Mouse (Mus musculus) c-Kit-positive CD71-positive TER-119-positive erythroid progenitor cells, embryonic 14.5 days (primary cell): ENCODE data around the gene Ache.
A peak's percentile ranks its signal among the peaks of the same experiment; 100 is the strongest.

Experiments used
- DNase-seq: peaks from one replicate; pipeline ENCODE4 v3.0.0-alpha.2; 2013; ENCODE audit warnings: low spot score

Ache gene

DNA sequence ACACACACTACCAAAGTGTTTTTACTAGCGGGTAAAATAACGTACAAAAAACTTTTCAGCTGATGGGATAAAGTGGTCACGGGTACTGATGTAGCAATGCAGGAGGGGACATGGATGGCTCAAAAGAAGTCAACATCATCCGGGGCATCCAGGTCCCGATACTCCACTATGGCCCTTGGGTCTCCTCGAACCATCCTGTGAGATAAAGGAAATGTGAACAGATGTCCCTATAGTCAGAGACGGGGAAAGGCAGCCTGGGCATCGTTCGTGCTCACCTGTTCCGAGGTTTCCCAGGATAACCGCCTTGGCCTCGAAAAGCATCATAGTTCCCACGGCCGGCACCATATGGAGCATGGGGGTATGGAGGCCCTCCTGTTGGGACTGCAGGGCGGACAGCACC is 8.4 kb downstream of the Ache start:
- DNase-seq: no peak

DNA sequence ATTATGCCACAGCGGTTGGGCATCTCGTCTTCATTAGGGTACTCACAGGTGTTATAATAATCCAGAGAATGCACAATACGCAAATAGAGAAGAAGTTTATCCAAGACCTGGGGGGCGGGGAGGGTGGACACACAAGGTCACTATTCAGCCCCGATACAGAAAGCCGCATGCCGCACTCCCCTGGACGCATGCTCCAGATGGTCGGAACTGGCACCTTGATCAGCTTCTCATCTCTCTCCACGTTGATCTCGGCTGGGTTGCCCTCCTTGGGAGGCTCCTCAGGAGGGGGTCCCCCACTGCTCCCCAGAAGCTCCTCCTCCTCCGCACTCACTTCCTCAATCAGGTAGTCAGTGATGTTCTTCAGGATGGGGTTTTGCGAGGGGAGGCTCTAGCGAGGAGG is 9.8 kb downstream of the Ache start:
- no peak for DNase-seq

DNA sequence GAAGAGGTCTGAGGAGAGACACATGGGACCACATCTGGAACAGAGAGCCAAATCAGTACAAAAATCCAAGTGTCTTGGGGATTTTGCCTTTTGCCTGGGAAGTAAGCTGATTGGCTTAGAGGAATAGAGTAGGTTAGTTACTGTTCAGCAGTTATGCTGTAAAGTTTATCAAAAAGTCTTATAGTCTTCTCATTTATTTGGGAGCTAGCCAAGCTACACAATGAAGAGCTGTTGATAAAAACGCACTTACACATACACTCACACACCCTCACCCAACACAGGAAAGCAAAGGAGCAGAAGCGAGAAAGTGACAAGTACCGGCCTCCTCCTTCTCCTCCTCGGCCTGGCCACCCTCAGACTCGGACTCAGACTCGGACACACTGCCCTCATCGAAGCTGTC is 11.9 kb downstream of the Ache start:
- DNase-seq: no peak

DNA sequence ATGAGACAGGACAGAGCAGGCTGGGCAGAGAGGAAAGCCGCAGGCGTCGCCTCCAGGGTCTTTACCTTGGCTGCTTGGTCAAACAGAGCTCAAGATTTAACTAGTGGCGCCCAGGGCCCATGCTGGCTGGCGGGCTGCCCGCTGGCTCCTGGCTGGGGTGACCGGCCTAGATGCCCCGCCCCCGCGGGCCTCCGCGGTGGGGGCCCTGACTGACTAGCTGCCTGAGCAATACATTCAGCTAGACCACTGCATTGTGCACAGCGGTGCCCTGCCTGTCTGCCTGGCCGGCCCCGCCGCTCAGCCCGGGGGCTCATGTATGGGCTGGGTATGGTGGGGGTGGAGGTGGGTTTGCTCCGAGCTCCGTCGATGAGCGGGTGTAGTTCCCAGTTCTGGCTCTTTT is 13.9 kb downstream of the Ache start:
- no peak for DNase-seq

DNA sequence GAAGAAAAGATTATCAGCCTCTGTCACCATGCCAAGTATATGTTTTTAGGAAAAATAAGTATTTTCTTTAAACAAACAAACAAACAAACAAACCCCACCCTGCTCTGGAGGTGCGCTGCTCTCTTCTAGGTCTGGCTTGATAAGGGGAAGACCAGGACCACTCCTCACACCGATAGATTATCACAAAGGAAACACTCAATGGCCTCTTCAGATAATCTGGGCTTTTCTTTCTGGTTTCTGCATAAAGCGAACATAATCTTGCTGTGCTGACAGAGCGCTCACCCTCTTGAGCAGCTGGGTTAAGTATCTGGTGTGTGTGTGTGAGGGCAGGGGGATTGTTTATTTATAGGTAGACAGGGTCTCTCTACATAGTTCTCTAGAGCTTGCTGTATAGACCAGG is 16.3 kb downstream of the Ache start:
- DNase-seq: no peak

DNA sequence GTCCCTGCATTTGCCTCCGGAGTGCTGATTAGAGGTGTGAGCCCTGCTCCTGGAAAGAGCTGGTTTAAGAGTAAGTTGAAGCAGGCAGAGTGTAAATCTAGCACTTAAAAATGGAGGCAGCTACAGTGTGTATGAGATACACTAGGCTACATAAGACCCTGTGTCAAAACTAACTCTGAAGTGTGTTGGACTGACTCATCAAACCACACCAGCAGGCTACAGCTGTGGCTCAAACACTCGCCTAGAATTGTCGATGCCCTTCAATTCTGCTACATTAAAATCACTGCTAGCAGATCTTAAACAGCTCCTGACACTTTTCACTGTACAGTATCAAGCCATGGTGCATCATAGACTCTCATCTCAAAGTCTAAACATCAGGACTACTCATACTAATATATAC is 16.8 kb downstream of the Ache start:
- DNase-seq: no peak

DNA sequence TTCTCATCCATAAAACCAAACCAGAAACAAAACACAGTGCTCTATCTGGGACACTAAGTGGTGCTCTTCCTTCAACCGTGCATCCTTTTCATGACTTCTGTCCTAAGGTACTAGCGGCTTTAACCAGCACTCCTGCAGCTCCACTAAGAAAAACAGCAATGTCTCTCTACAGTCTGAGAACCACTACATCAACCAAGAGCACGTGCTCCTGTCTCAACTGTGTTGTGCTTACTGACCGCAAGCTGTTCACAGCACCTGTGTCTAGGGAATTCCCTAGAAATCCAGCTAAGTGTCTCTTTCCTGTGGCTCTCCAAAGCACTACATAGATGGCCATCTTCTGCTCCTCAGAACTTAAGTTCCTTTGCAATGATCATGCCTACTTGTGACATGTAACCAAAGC is 17.5 kb downstream of the Ache start:
- no peak for DNase-seq

DNA sequence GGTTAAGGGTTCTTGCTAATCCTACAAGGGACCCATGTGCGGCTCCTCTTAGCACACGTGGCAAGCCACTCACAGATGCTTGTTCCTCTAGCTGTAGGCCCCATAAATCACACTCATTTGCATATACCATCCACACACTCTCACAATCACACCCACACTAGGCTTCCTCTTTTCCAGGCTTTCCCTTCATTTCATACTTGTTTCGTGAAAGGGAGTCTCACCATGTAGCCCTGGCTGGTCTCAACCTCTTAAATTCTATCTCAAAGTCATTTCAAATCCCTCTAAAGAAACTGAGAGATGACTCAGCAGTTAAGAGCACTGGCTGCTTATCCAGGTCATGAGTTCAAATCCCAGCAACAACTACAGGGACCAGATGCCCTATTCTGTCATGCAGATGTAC is 18.5 kb downstream of the Ache start:
- no peak for DNase-seq

DNA sequence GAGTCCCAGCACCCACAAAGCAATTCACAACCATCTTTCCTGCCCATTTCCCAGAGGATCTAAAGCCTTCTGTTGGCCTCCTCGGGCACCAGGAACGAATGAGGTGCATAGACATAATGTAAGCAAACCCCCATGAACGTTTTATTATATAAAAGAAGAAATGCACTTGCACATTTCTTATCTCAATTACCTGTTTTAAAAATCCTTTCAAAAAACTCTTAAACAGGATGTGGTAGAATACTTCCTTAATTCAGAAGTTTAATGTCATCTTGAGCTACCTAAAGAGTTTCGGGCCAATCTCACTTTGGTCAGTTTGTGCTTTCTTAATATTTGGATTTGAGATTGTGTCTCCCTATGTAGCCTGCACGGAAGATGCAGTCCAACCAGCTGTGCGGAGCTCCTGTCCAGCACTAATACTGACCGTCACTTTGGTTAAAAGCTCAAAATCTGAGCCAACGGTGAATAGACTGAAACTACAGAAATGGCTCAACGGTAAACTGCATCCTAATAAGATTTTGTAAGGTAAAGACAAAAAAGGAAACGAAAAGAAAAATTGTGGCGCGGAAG is 19.2 kb downstream of the Ache start:
- no peak for DNase-seq

DNA sequence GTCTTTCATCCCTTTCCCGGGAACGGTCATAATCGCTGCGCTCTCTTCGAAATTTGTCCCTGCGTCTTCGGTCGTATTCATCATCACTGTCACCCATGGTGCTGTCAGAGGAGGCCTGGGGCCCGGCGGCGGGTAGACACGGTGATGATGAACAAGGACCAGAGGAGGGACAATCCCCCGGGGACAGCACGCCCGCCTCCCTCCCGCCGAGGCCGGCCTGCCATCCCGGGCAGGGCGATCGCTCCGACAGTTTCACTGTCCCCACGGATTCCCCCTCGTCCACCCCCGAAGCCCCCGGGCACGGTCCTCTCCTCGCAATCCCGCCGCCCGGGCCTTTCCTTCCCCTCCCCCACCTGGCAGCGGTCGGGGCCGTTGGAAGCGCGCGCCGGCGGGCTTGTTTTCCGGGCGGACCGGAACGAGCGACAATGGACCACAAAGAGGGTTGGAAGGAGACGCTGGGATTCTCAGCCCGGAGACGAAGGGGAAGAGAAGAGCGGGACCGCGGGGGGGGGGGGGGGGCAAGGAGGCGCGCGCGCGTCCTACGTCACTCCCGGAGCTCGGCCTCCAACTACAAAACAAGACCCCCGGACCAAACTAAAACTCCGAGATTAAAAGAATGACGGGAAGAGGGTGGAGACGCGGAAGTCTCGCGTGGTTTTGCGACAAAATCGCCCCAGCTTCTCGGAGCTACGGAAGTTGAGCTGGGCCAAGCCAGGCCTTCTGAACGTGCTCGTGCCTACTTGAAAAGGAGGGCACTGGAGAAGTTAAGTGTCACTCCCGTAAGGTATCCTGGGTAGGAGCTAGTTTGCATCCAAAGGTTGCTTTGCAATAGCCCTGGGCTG is 20.0 kb downstream of the Ache start, which contains the start of gene Srrt:
Gene Srrt, minus strand, starts transcription at position 604 of the 842 bp plus-strand sequence.
- DNase-seq: peak; percentile 91

DNA sequence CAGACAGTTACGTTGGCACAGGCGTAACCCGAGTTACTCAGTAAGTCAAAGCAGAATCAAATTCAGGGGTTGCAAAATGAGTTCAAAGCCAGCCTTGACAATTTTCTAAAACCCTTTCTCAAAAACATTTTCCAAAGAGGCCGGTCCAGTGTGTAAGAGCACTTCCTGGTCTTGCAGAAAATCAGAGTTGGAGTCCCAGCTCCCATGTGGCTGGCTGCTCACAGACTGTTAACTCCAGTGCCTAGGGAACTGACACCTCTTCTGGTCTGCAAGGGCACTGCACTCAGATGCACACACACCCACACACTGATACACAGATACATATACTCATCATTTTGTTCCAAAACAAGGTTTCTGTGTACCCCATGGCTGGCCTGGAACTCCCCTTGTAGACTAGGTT is 21.0 kb downstream of the Ache start:
- DNase-seq: no peak

DNA sequence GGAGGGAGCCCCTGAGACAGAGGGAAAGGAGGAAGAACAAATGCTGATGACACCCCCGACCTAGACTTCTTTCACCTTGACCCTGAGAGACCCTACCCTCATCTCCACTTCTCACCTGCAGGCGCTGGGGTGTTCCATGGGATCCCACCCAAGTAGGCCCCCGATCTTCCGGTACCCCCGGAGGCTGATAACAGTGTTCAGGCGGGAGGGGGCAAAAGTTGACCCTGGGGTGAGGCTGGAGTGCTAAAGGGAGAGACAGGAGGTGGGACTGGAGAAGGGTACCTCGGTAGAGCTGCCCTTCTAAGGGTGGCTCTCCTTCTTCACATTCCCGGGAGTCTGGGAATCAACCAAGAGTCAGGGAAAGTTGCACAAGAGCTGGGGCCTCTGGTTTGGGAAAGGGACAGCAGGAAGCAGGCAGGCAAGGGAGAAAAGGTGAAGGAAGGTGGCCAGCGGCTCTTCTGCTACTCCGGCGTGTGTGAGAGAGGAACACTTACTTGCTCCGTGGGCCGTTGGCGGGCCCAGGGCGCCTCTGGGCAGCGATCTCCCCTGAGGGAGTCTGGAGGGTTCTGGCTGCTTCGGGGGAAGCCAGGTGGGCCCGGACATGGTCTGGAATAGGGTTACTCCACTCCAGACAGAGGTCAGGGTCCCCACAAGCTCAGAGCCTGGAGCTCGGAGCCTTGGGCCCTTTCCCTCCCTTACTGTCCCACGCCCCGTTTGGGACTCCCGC is 26.3 kb downstream of the Ache start:
- no peak for DNase-seq

DNA sequence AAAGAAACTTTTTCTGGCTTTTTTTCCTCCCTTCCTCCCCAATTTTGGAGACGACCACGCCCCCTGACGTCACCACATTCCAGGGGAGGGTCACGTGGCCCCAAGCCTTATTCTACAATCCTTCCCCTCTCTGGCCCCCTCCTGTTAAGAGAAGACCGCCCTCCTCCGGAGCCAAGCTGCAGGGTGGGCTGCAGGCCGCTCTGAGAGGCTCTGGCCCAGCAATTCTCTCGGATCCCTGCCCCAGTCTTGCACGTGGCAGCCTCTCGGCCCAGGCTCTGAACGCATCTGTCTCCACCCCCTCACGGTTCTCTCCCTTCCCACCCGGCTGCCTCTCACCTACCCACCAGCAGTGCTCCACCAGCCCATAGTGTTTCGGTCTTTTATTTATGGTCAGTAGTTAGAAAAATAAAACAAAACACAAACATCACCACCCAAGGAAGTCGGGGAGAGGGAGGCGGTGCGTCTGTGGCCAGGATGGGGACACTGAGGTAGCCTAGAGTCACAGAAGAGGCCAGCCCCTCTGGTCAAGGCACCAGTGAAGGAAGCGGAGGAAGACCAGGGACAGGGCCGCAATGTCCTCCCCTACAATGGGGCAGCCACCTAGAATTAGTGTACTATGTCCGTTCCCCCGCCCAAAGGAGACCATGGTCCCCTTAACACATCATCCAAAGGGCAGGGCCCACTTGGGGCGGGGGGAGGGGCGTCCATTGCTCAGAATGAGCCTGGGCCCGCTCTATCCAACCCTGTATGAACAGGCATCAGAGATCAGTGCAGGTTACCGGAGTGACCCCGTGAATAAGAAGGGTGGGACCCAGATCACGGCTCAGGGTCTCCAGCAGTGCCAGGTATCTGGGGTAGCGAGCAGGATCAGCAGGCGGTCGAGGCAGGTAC is 27.1 kb downstream of the Ache start, which contains the start of gene Trip6:
Gene Trip6, minus strand, starts transcription at position 212 of the 891 bp plus-strand sequence.
- DNase-seq: no peak

DNA sequence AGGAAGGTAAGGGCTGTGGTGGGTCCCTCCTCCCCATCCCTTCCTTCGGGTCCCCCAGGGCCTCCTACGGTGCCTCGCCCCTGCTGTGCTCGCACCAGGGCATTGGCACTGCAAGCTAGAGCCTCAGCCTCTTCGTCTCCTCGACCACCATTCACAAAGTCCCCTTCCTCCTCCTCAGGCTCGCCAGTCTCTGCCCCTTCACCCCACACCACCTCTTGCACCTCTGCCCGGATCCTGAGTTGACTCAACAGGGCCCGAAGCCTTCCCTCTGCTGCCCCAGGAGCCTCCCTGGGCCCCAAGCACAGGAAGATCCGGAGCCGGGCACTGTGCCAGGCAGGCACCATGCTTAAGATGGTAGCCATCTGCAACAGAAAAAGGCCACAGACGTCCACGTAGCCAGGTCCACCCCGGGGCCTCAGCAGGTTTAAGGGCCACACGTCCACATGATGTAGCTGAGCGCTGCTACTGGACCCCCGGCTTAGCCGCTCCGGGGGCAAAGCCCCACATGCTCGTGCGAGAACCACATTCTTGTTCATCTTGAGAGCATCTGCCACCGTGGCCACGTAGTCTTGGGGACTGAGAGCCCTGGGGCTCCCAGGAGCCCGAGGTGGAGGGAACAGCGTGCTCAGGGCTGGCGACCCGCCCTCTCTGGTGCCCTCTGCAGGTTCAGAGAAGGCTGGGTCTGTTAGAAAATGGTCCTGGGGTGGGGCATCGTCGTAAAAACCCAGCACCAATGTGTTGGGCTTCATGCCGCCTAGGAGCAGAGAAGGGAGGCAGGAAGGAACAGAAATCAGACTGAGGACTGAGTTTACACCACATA is 28.0 kb downstream of the Ache start:
- DNase-seq: peak; percentile 51

DNA sequence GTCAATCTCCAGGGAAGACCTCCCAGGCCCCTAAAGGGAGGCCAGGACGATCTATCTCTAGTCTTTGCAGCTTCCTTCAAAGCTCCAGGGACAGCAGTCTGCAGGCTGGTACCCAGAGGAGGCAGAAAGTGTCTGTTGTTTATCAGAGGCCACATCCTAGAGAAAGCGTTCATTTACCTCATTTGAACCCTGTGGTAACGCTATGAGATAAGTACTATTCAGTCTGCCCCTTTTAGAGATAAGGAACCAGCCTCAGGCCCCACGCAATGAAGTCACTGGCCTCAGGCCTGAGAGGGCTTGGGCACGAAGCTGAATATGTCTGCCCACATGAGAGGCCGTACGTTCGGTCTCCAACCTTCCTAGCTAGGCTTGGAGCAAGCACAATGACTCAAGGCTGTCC is 30.0 kb downstream of the Ache start:
- no peak for DNase-seq

DNA sequence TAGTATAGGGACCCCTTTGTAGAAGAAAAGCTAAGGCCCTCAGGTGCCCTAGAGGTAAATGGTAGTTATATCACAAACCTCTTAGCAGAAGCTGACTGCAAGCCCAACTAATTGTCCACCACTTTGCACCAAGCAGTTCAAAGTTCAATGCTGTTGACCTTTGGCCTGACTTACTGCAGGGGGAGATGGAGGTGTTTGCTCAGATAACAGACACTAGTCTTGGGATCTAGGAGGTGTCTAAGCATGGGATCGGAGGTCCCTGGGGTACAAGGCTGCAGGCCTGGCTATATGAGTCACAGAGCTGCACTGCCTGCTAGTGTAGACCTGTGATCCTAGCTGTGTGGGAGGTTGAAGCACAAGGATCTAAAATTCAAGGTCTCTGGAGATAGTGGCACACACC is 31.3 kb downstream of the Ache start:
- DNase-seq: no peak

DNA sequence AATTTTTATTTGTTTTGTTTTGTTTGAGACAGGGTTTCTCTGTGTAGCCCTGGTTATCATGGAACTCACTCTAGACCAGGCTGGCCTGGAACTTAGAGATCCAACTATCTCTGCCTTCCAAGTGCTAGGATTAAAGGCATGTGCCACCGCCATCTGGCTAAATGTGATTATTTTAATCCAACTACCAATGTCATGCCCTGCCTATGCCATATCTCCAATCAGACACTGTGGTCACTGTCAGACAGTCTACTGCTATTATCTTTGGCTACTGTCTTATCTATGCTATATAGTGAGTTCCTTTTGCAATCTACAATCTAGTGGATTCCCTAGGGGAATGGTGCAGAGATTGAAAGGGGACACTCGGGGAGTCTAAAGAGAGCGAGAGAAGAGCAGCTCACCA is 33.7 kb downstream of the Ache start:
- DNase-seq: no peak

DNA sequence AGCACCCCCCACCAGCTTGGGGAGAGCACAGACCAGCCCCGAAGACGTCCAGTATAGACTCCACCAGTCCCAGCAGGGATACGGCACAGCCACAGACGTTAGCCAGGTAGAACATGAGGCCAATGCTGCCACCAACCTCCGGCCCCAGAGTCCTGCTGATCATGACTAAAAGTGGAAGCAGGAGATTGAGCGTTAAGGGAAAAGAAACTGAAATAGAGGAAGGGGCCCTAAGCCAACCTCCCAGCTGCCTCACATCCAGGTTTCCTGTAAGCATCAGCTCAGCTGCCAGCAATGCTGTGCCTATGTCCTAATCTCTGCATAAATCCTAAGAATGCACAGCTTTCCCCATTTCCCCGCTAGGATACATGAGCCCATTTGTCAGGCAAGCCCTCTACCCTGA is 43.6 kb downstream of the Ache start:
- DNase-seq: no peak

DNA sequence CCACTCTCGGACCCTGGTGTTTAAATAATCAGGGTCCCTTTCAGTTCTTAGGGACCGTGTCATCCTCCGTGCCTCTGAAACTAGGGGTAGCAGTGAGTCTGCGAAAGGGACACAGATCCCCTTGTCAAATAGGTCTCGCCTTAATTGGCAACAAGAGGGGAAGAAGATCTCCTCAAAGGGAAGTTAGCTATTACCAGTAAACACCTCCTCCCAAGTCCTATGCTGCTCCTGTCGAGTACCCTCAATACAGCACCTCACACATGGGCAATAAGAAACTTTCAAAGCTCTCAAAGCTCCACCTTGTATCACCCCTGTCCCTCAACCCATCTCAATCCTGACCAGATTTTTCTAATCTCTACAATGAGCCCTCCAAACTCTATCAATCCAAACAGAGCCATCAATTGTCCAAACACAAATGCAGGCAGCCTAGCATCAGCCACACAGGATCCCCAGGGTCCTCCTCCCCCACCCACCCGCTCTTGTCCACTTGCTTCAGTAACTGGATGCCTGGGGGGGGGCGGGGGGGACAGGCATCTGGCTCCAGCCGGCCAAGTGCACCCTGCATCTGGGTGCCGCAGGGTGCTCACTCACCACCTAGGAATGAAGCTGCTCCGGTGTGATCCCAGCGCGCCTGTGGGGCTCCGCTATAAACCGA is 45.7 kb downstream of the Ache start:
- DNase-seq: no peak

DNA sequence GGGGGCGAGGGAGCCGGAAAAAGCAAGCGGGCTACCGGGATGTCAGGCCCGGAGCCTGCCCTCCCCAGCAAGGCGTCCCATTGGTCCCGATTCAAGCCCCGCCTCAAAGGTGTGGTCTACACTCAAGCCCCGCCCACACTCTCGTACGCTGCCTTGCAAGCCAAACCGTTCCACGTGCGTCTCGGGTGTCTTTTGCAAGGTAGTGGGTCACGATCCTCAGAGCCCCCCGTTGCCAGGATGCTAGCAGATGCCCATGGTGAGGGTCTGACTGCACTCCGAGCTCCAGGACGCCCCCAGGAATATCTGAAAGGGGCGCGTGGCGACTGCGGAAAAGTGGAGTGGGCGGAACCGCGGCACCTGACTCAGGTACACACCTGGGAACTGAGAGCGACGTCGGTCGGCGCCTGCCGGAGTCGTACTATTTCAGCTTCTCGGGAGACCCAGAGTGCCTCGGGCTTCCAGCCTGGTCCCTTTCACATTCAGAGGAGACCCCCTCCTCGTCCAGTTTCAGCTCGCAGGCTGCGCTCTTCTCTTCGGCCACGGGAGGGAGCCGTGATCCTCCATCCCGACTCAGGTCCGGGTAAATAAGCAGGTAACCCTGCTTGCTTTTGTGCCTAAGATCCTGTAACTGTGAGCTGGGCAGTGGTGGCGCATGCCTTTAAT is 46.3 kb downstream of the Ache start, which contains the start of gene Slc12a9:
Gene Slc12a9, minus strand, starts transcription at position 86 of the 663 bp plus-strand sequence.
- peak; percentile 89 for DNase-seq
